Mouse (Mus musculus) myocyte (in vitro differentiated cells): ENCODE results near the gene Hdac1. TPM values are rescaled to one million over a fixed set of nuclear protein-coding genes. Genes with fewer than 3 reads are reported as not detected.

Experiments
- H3K27me3 ChIP-seq: one replicate; pipeline ENCODE4 v1.6.1; 2011; ENCODE audit not compliant: control insufficient read depth, insufficient read depth, insufficient read length
- H3K36me3 ChIP-seq: one replicate; pipeline ENCODE4 v1.6.1; 2011; ENCODE audit not compliant: control insufficient read depth, insufficient read depth
- H3K4me2 ChIP-seq: one replicate; pipeline ENCODE4 v1.6.1; 2011; ENCODE audit warnings: low read depth, control low read depth
- H3K4me3 ChIP-seq: one replicate; pipeline ENCODE4 v1.5.1; 2011; ENCODE audit warnings: mild to moderate bottlenecking, control low read depth, moderate library complexity
- H3K79me2 ChIP-seq: one replicate; pipeline ENCODE4 v1.6.1; 2011; ENCODE audit not compliant: control insufficient read depth, insufficient read depth
- H3ac ChIP-seq: one replicate; pipeline ENCODE4 v1.6.1; 2011; ENCODE audit not compliant: control insufficient read depth, insufficient read length
- CEBPB ChIP-seq: IDR thresholded peaks from 2 replicates; pipeline ENCODE4 v1.6.1; 2011; ENCODE audit warnings: mild to moderate bottlenecking, moderate library complexity; ENCODE audit not compliant: poor library complexity, insufficient read depth, severe bottlenecking
- E2F4 ChIP-seq: IDR thresholded peaks from one replicate; pipeline ENCODE4 v1.6.1; 2011; ENCODE audit warnings: mild to moderate bottlenecking, control low read depth, moderate library complexity; ENCODE audit not compliant: insufficient read depth
- MAX ChIP-seq: IDR thresholded peaks from one replicate; pipeline ENCODE4 v1.6.1; 2011; ENCODE audit warnings: low read depth, mild to moderate bottlenecking, control low read depth
- MYOD1 ChIP-seq, 3 experiments: IDR thresholded peaks; one replicate each; pipeline ENCODE4 v1.6.1; 2011; ENCODE audit warnings: control low read depth in 2 of 3, low read depth in 2 of 3, mild to moderate bottlenecking in 2 of 3, moderate library complexity in 1 of 3; ENCODE audit not compliant: insufficient read length in 2 of 3, control insufficient read depth in 1 of 3
- MYOG ChIP-seq, 3 experiments: IDR thresholded peaks; one replicate each; pipeline ENCODE4 v1.6.1; 2011; ENCODE audit warnings: control low read depth in 2 of 3, low read depth in 2 of 3, mild to moderate bottlenecking in 2 of 3; ENCODE audit not compliant: insufficient read length in 2 of 3, control insufficient read depth in 1 of 3, insufficient read depth in 1 of 3
- POLR2A ChIP-seq: IDR thresholded peaks from one replicate; pipeline ENCODE4 v1.6.1; 2011; ENCODE audit warnings: low read depth, mild to moderate bottlenecking, control low read depth, moderate library complexity; ENCODE audit not compliant: insufficient read length
- POLR2AphosphoS2 ChIP-seq: IDR thresholded peaks from one replicate; pipeline ENCODE4 v1.6.1; 2011; ENCODE audit warnings: low read depth, control low read depth; ENCODE audit not compliant: insufficient read length
- REST ChIP-seq: IDR thresholded peaks from one replicate; pipeline ENCODE4 v1.6.1; 2011; ENCODE audit warnings: mild to moderate bottlenecking, control low read depth, moderate library complexity; ENCODE audit not compliant: insufficient read depth, insufficient read length
- SRF ChIP-seq: IDR thresholded peaks from one replicate; pipeline ENCODE4 v1.6.1; 2011; ENCODE audit warnings: low read depth; ENCODE audit not compliant: control insufficient read depth, insufficient read length
- TCF12 ChIP-seq: IDR thresholded peaks from one replicate; pipeline ENCODE4 v1.6.1; 2011; ENCODE audit warnings: mild to moderate bottlenecking, control low read depth; ENCODE audit not compliant: poor library complexity, insufficient read depth, severe bottlenecking
- TCF3 ChIP-seq: IDR thresholded peaks from one replicate; pipeline ENCODE4 v1.6.1; 2011; ENCODE audit warnings: low read depth, control low read depth; ENCODE audit not compliant: insufficient read length
- USF1 ChIP-seq: IDR thresholded peaks from one replicate; pipeline ENCODE4 v1.6.1; 2011; ENCODE audit warnings: low read depth, mild to moderate bottlenecking, control low read depth, moderate library complexity
- polyA plus RNA-seq: library from polyadenylated mRNA; unstranded; fragments of >200 nt; fragmentation: generic; extraction: Trizol; gene quantifications from one replicate; pipeline ENCODE4 v1.2.1, GENCODE M21; 2012; ENCODE audit warnings: missing spikeins

Hdac1 gene
- polyA plus RNA-seq, 1 experiment, result 50.4 TPM

GRCm38 (mm10) chr4:129500607-129501566, 41.6 kb downstream of the Hdac1 start:
- no peaks in the 10 kb centered on the region for H3K79me2 ChIP-seq
- no peaks in the 10 kb centered on the region for H3K36me3 ChIP-seq
- no peak for TF ChIP-seq MAX
- no peak for TF ChIP-seq MYOD1 (IDR thresholded peaks at IDR 0.05; ENCODE audit: control insufficient read depth in 1 of 3, insufficient read length in 2 of 3, low read depth in 2 of 3)
- no peak for TF ChIP-seq TCF3
- TF ChIP-seq POLR2A, result no peak
- no peak for TF ChIP-seq SRF
- TF ChIP-seq POLR2AphosphoS2, result no peak
- no peak for TF ChIP-seq TCF12
- no peak for TF ChIP-seq E2F4
- TF ChIP-seq MYOG (IDR thresholded peaks at IDR 0.05; ENCODE audit: control insufficient read depth in 1 of 3, insufficient read depth in 1 of 3, insufficient read length in 2 of 3, low read depth in 2 of 3), result no peak
- TF ChIP-seq USF1, result no peak
- TF ChIP-seq REST, result no peak
- no peak for TF ChIP-seq CEBPB
- H3K27me3 ChIP-seq, result no peaks in the 10 kb centered on the region
- H3K4me2 ChIP-seq, result peak overlapping the region; percentile 8
- no peak overlapping the region for H3ac ChIP-seq
- H3K4me3 ChIP-seq, result no peak overlapping the region

- H3ac ChIP-seq, result no peak overlapping the region
- no peaks in the 10 kb centered on the region for H3K36me3 ChIP-seq
- no peak for TF ChIP-seq USF1
- no peak for TF ChIP-seq SRF
- no peak for TF ChIP-seq TCF3
- TF ChIP-seq MYOD1 (IDR thresholded peaks at IDR 0.05; ENCODE audit: control insufficient read depth in 1 of 3, insufficient read length in 2 of 3, low read depth in 2 of 3), result no peak
- no peak for TF ChIP-seq POLR2AphosphoS2
- no peak for TF ChIP-seq TCF12
- no peaks in the 10 kb centered on the region for H3K27me3 ChIP-seq
- H3K4me3 ChIP-seq, result no peak overlapping the region
- H3K79me2 ChIP-seq, result no peaks in the 10 kb centered on the region
- no peak overlapping the region for H3K4me2 ChIP-seq
Measured at GRCm38 (mm10) chr4:129500017-129500416, 42.5 kb downstream of the Hdac1 start.

- H3K79me2 ChIP-seq, result no peaks in the 10 kb centered on the region
Measured at GRCm38 (mm10) chr4:129498941-129499340, 43.6 kb downstream of the Hdac1 start.

GRCm38 (mm10) chr4:129496631-129497030, 45.9 kb downstream of the Hdac1 start:
- no peaks in the 10 kb centered on the region for H3K36me3 ChIP-seq
- TF ChIP-seq MAX, result no peak
- TF ChIP-seq POLR2AphosphoS2, result no peak
- no peak for TF ChIP-seq TCF3
- no peak for TF ChIP-seq REST
- TF ChIP-seq TCF12, result no peak
- no peak for TF ChIP-seq E2F4
- TF ChIP-seq MYOG (IDR thresholded peaks at IDR 0.05; ENCODE audit: control insufficient read depth in 1 of 3, insufficient read depth in 1 of 3, insufficient read length in 2 of 3, low read depth in 2 of 3), result no peak
- no peak for TF ChIP-seq USF1
- TF ChIP-seq POLR2A, result no peak
- no peak for TF ChIP-seq SRF
- no peak for TF ChIP-seq MYOD1 (IDR thresholded peaks at IDR 0.05; ENCODE audit: control insufficient read depth in 1 of 3, insufficient read length in 2 of 3, low read depth in 2 of 3)
- TF ChIP-seq CEBPB, result no peak
- no peaks in the 10 kb centered on the region for H3K79me2 ChIP-seq
- peaks cover 2% of the 10 kb centered on the region for H3K27me3 ChIP-seq
- no peak overlapping the region for H3K4me2 ChIP-seq
- H3ac ChIP-seq, result no peak overlapping the region
- no peak overlapping the region for H3K4me3 ChIP-seq

More at GRCm38 (mm10) chr4:129498941-129499340, 43.6 kb downstream of the Hdac1 start:
- TF ChIP-seq CEBPB, result no peak
- no peak for TF ChIP-seq MAX
- no peak for TF ChIP-seq TCF3
- no peak for TF ChIP-seq MYOG (IDR thresholded peaks at IDR 0.05; ENCODE audit: control insufficient read depth in 1 of 3, insufficient read depth in 1 of 3, insufficient read length in 2 of 3, low read depth in 2 of 3)
- no peak for TF ChIP-seq REST
- TF ChIP-seq E2F4, result no peak
- H3K27me3 ChIP-seq, result no peaks in the 10 kb centered on the region
- H3ac ChIP-seq, result no peak overlapping the region
- no peak overlapping the region for H3K4me2 ChIP-seq
- no peaks in the 10 kb centered on the region for H3K36me3 ChIP-seq
- H3K4me3 ChIP-seq, result no peak overlapping the region
